Mouse (Mus musculus) adrenal gland, postnatal 4 days (tissue): Measurements from ENCODE around the gene Lsm10. TPM values are rescaled to one million over a fixed set of nuclear protein-coding genes. Genes with fewer than 3 reads are reported as not detected.

Experiments
- DNase-seq, 2 experiments: peaks; one replicate each; pipeline ENCODE4 v3.0.0; 2021 to 2022; ENCODE audit warnings: low spot score in 2 of 2, mixed read lengths in 2 of 2
- total RNA-seq, 2 experiments: library from RNA; stranded (reverse); gene quantifications; 2 replicates each; pipeline ENCODE4 v1.2.3; 2021

The Lsm10 gene
- total RNA-seq, 2 experiments from 2014 or later = 26.7 to 27.1 TPM

DNA sequence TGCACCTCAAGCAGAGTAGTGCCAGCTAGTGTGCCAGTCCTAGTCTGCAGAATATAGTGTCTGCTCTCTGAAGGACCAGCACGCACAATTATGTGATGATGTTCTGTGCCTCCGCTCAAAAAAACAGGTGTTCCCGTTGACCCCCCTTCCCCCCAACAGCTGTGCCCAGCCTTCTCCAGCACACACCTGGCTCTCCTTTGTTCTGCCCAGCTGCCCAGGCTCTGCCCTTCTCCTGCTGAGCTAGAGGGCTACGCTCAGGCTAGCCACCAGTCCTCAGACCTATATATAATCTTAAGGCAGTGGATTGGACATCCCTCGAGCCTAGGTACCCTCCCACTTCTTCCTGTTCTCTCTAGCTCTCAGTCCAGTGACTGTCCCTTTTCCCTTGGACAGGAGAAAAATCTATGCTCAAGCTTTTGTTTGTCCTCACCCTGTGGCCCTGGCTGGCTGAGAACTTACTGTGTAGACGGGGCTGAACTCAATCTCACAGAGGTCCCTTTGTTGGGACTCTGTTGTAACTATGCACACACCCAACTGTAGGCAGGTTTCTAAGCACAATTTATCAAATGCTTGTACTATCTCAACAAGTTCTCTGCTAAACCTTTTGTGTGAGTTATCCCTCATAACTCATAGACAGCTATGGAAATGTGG, 19.6 kb downstream of the Lsm10 start:
- no peak for DNase-seq

DNA sequence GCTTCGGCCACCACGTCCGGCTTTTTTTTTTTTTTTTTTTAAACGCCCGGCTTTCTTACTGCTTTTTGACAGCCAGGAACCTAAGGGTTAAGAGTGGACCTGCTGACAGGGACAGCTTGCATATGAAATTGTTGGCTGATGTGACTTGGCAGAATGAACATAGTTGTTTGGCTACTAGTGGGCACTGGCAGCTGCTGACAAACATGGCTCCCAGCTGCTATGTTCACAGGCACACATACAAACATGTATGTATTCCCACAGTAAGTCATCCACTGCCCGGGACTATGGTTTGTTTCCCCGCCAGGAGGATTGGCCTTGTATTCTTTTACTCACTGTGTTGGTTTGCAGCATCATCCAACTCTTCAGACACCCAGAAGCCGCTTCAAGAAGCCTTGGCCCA, 20.7 kb downstream of the Lsm10 start:
- no peak for DNase-seq

DNA sequence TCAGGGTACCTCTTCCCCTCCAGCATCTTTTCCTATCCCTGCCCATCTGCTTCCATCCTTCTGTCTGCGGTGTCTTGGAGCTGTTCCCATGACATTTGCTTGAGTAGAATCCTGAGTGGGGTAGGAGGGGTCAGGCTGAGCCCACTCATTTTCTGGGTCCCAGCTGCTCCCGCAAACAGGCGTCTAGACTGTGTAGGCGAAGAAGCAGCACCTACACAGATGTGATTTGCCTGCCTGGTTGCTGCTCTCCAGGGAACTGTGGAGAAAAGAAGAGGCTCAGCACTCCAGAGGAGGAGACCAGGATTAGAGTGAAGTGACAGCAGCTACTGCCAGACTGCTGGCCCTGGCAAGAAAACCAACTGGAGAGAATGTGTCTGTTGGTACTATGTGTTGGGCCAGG, 22.2 kb downstream of the Lsm10 start:
- no peak for DNase-seq

DNA sequence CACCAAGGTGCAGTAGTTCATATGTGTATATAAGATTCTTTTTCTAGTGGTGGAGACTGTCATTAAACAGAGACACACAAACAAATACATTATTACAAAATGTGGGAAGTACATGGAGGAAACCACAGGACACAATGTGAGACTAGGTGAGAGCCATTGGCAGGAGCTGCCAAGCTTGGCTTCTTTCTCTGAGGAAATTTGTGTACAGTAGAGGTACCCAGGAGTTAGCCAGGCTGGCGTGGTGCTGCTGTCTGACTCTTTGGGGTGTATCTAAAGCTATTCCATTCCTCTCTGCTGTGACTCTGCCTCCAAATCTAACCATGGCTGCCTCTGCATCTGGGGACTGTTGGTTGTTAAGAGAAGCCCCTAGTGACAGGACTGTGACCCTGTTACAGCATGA, 22.6 kb downstream of the Lsm10 start:
- DNase-seq = no peak

DNA sequence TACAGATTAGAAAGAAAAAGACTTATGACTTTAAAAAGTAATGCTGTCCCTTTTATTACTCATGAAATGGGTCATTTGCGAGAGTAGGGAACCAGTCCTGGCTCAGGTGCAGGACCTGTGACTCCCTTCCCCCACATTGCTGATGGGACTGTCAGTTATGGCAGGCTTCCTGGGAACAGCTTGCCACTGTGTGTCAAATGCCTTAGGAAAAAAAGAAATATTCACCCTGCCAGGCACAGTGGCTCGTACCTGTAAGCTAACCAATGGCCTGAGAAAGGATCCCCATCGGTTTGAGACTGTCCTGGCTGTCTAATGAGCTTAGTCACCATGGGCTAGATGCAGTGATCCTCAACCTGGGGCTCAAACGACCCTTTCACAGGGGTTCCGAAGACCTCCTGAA, 23.6 kb downstream of the Lsm10 start:
- no peak for DNase-seq

DNA sequence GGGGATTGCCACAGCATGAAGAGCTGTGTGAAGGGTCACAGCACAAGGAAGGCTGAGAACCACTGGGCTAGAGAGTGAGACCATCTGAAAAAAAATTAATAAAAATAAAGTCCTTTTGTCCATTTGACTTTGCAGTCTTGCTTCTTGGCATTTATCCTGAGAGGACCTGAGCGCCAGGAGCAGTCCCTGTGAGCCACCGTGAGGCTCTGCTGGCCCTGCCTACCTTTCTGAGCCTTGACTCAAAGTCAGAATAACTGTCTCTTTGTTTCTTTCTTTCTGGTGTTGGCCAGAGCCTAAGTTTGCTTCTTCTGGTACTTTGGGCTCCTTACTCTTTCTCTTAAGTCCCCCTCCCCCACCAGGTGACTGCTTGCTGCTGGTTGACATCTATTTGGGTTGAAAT, 24.1 kb downstream of the Lsm10 start:
- no peak for DNase-seq

DNA sequence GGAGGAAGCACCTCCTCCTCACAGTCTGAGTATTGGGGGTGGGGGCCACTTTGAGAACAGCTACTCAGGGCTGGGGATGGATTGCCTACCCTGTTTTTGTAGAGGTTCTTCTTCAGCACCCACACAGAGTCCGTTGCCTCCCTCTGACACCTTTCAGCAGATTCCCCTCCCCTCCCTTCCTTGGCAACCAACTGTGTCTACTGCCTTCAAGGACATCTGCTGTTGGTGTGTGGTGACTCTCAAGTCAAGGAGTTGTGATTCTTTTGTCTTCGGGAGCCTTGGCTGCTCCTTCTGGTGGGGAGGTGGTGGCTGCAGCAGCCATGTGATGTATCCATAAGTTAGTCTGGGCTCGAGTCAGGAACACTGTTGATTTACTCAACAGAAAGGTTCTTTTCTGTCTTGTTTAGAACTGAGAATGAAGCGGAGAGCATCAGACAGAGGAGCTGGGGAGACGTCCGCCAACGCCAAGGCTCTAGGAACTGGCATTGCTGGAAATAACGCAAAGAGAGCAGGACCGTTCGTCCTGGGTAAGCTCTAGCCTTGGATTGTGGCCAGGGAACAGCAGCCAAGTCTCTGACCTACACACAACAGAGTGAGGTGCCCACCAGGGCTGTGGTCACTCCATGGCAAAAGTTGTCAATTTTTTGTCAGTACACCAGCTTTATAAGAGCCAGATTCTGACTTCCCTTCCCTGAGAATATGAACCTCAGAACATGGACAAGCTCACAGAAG, 27.1 kb downstream of the Lsm10 start:
- no peak for DNase-seq

DNA sequence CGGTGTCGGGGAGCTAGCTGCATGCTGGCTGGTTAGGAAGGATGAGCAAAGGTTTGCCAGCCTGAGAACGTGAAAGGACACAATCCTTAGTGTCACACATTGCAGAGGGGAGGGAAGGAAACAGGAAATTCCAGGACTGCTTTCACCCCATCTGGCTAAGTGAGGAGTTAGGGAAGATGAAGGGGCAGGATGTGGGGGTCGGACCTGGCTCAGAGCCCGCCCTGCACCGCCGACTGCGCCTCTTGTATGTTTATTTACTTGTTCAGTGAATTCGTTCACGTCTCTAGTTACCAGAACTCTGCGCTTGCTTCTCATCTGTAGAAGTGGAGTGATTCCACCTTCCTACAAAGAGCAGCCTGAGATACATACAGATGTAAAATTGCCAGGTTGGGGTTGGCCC, 34.1 kb downstream of the Lsm10 start:
- DNase-seq = no peak

DNA sequence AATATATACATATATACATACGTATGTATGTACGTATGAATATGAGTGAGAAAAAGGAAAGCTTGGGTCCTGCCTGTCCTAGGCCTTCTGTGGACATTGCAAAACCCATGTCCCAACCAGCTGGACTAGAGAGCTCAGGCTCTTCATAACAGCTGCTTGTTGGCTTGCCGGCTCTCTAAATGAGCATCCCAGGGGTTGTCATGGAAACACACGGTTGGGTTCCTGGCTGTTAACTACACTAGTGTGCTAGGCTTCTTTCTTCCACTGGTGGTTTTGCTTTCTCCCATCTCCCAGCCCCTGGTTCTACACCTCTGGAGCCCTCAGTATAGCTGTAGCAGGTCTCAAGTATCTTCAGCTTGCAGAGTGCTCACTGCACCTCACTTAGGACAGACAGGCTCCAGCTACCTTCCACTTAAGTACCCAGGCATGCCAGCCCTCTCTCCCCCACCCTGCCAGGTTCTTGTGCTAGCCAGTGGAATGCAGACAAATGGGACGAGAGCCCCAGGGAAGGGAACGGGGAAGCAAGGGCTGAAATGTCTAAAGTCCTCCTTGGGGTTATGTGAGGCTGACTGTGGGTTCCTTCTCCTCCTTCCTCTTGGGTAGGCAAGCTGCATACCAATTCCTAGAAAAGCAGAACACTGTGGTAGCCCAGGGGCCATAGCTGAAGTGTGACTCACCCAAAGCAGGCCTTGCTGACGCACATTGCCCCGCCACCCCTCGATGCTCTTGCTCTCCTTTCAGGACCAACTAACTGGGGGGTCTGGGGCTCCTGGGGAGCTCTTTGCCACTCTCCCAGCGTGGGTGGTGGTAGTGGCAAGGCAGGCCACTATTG, 35.1 kb downstream of the Lsm10 start:
- no peak for DNase-seq

DNA sequence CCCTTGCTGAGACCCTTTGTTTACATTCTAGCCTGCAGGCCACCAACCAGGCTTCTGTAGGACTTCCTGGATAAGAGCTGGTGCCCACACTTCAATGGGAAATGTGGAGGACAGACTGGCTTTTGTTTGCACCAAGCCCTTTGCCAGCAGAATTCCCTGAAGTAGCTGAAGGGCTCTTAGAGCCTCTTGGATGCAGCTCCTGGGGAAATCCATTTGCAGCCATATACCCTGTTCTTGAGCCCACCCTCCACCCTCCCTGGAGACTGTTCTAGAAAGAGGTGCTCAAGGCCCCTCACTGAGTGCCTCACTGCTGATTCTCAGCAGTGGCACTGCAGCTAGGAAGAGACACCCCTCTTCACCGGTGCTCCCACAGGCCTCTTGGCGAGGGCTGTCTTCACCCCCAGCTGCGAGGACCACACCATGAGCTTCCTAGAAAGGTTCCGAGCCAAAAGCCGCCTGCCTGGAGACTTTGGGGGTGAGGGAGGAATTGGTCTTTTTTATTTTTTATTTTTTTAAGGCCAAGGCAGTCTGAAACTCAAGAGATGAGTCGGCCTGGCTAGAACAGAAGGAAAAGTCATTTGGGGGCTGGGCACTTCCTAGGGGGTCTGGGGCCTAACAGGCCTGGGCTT, 36.3 kb downstream of the Lsm10 start:
- DNase-seq = no peak

DNA sequence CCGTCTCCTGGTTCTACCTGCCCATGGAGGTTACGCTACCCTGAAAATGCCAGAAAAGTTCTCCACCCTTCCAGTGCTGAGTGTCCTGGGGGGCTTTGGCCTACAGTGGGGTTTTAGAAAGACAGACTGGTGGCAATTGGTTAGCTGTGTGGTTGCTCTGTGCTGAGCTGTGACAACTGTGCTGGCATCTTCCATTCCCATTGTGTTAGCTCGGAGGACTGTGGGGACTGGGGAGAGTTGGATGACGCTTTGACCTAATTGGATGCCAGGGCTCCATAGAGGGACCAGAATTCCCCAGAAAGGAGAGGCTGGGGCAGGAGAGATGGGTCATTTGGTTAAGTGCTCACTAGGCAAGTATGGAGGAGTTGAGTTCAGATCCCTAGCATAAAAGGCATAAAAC, 37.8 kb downstream of the Lsm10 start:
- DNase-seq = no peak

DNA sequence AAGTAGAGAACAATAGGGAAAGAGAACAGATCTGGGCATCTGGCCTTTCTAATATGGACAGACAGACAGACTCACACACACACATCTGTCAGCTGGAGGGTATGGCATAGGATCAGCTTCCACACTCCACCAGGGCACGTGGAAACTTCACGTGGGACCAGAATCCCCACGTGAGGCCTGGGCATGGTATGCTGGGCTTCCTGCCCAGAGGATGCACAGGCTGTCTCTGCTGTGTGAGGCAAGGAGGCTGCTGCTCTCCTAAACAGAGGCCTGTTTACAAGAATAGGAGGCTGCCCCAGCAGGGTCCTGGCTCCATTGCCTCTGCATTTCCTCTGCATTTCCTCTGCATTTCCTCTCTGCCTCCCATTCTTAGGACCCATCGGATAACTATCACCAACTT, 38.2 kb downstream of the Lsm10 start:
- DNase-seq = no peak

DNA sequence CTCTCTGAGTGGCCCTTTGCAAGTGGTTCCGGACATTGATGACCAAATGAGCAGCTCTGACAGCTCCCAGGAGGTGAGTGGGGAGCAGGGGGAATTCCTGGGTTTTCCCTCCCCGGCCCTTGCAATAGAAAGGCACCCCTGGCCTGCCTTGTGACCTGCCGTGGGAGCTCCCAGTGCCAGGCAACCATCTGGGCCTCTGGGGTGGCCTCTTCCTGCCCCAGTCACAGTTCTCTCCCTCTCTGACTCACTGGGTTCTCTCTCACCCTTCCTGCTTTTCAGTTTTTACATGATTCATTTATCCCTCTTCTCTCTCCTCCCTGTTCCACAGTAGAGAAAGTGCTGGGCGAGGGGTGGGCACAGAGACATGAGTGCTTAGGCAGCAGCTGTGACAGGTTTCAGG, 41.4 kb downstream of the Lsm10 start:
- no peak for DNase-seq

DNA sequence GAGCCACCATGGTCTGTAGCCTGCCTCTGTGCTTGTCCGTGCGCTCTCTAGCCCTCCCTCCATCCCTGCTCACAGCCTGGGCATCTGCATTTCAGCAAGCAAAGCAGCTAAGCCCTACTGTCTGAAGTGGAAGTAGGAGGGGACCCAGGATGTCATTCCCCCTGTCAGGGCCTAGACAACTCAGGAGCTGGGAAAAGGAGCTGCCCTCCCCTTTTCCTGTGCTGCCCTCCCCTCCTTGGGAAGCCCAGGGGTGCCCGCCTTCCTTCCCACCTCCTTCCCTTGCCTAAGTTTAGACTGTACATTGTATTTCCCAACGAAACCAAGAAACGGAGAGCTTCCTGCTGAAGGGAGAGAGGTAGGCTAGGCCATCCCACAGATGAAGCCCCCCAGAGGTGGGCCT, 44.6 kb downstream of the Lsm10 start:
- DNase-seq = no peak

DNA sequence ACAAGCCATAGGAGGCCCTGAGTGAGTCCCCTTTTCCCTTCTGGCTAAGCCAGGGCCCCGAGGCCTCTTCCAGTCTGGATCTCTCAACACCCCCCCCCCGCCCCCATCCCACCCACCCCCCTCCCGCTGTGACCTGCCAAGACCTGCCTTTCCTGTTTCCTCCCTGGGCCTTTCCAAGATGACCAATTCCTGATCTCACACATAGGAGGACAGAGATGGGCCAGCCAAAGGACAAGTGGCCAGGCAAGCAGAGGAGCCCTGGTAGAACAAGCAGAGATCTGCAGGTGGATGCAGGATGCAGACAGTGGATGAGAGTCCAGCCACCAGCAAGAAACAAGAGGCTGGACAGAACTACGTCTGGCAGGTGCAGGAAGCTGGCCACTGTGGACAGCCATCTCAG, 49.0 kb downstream of the Lsm10 start:
- DNase-seq = no peak

DNA sequence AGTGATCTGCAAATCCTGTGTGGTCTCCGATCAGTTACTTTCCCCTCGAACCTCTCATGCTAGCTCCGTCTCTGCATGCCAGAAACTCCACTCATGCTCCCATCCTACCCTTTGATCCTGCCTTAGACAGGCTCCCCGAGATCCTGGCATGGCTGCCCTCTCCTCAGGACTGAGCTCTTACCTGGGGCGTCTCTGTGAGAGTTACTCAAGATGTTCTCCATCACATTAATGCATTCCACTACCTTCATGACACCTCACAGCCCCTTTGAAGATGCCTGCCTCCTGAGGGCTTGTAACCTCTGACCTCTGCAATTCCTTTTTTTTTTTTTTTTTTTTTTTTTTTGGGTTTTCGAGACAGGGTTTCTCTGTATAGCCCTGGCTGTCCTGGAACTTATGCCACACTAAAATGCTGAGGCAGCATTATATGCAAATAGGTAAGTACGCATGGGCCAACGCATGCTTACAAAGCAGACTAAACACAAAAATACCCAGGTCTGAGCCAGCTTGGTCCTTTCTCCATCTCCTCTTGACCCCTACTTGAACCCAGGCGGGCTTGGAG, 50.6 kb downstream of the Lsm10 start:
- no peak for DNase-seq

DNA sequence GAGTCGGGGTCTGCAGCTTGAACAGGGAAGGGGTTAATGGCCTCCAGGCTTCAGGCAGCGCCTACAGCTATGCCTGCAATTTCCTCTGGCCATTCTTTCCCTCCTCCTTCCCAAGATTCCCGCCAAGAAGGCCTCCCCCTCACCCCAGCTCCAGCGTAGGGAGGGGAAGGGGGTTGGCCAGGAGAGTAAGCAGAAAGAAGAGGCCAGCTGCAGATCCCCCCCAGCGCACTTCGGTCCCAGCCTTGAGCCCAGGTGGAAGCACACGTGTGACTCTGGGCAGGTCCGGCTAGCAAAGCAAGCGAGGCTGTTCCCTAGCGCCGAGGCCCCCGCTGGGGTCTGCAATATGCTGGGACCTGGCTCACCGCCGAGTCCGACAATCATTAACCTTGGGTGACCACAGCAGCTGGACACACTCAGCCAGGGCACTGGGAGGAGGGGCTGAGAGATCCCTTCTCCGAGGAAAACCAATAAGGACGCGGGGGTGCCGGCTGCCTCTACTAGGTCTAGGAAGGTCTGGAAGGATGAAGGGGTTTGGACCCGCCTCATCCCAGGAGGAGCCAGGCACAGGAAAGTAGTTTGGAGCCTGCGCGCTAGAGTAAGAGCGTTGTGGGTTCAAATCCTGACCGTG, 51.2 kb downstream of the Lsm10 start, which contains the start of gene Eva1b:
Gene Eva1b, plus strand, starts transcription at position 212 of the 628 bp plus-strand sequence.
- DNase-seq = no peak
